Comparison of ENCODE assay signal across 9 mouse cellular contexts in the genomic region with DNA sequence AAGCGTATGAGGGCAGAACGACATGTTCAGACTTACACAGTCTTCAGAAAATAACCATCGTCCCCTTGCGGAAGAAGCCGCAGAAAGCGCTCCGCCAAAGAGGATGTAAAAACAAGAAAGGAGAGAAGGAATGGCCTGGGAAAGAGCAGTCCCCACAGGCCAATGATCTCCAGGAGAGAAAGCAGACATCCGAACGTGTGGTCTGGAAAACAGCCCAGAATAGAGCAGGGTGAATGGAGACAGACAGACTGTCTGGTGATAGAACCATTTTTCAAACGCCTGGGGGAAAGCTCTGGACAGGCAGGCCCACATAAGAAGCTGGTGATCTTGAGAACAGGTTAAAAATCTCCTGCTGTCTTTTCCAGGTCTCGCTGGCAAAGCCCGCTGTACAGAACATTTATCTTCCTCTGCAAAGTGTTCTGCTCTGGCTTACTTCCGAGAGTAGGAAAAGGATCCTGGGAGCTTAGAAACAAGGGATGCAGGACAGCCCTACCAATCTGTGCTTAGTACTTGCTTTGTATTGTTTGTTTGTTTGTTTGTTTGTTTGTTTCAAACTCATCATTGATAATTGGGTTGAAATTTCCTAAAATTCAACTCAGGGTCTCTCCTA.
DNase-seq lines count a peak whose midpoint lies in the region; ATAC-seq and TF ChIP-seq lines count a peak whose summit lies in the region.
"Had no signal": no experiment of that assay in that cellular context is flagged by ENCODE, and none has a peak within 500 bp of the region (broad histone marks: within the 10 kb centered on the region; RNA-seq: fewer than 3 reads in every experiment).

No protein-coding gene starts in this region.

- no peak overlapping the region for H3K27ac ChIP-seq in brown adipose tissue, adult 24 weeks (replicated peaks; ENCODE audit: low read depth, low read length)
- no peak overlapping the region for H3K27ac ChIP-seq in cortical plate, adult 2 months (ENCODE audit: insufficient read depth, low read length)
- peak overlapping the region; percentile 20; the same call in 1 of the 2 replicates for H3K27ac ChIP-seq in intestine, embryonic 14.5 days (ENCODE audit: low read depth)
- H3K27ac ChIP-seq in thymus, adult 2 months (ENCODE audit: control insufficient read depth, insufficient read depth, low read length): no peak overlapping the region
- H3K27ac ChIP-seq: neural tube, embryonic 12.5 days had no signal

- ATAC-seq in intestine, embryonic 14.5 days (replicated peaks; ENCODE audit: low FRiP score, low TSS enrichment, low read depth): peak; percentile 78

- TF ChIP-seq POLR2A in cortical plate, adult 2 months (IDR thresholded peaks at IDR 0.05; ENCODE audit: extremely low read depth, insufficient read depth, low read length): no peak
- no peak for TF ChIP-seq POLR2A in thymus, adult 2 months (IDR thresholded peaks at IDR 0.05; ENCODE audit: control insufficient read depth, extremely low read depth, insufficient read depth, low read length, poor library complexity)

- H3K9ac ChIP-seq in intestine, embryonic 14.5 days (ENCODE audit: low read length): no peak overlapping the region
- H3K9ac ChIP-seq: neural tube, embryonic 12.5 days had no signal

- no peaks in the 10 kb centered on the region for H3K4me1 ChIP-seq in brown adipose tissue, adult 24 weeks (ENCODE audit: control insufficient read depth, insufficient read depth, insufficient read length, low read length)
- H3K4me1 ChIP-seq in cortical plate, adult 2 months (ENCODE audit: control insufficient read depth, insufficient read depth, low read length): no peaks in the 10 kb centered on the region
- no peaks in the 10 kb centered on the region for H3K4me1 ChIP-seq in intestine, embryonic 14.5 days (replicated peaks; ENCODE audit: control insufficient read depth, insufficient read depth, low read length)
- H3K4me1 ChIP-seq in thymus, adult 2 months (replicated peaks; ENCODE audit: control insufficient read depth, insufficient read depth, low read length): no peaks in the 10 kb centered on the region
- H3K4me1 ChIP-seq: neural tube, embryonic 12.5 days had no signal

- WGBS in intestine, embryonic 14.5 days: 39% methylated on average over 13 of the region's 13 CpGs
- WGBS in thymus, adult 2 months: 90% methylated on average over 13 of the region's 13 CpGs

- 0 out of 2 replicates have a peak, but pooled peaks cover 5% of the 10 kb centered on the region for H3K9me3 ChIP-seq in intestine, embryonic 14.5 days (ENCODE audit: control insufficient read depth, low read length)

- DNase-seq in kidney, postnatal 4 days: peak; percentile 14 to 37
- no peak for DNase-seq in kidney, adult 9 months
- peak; percentile 56 for DNase-seq in intestine, embryonic 14.5 days (ENCODE audit: low spot score)
- DNase-seq in spleen, postnatal 4 days (ENCODE audit: low spot score in 2 of 2): no peak
- no peak for DNase-seq in frontal cortex, postnatal 25 days (ENCODE audit: low spot score in 2 of 2)
- no peak for DNase-seq in thymus, adult 2 months

- H3K36me3 ChIP-seq in intestine, embryonic 14.5 days (ENCODE audit: control insufficient read depth, insufficient read depth, low read length): no peaks in the 10 kb centered on the region
- no peaks in the 10 kb centered on the region for H3K36me3 ChIP-seq in thymus, adult 2 months (ENCODE audit: control insufficient read depth, insufficient read depth, low read length)
- H3K36me3 ChIP-seq: neural tube, embryonic 12.5 days had no signal

- H3K4me3 ChIP-seq in brown adipose tissue, adult 24 weeks (ENCODE audit: insufficient read depth, low read depth, low read length): peak overlapping the region; percentile 24
- peak overlapping the region; percentile 27 for H3K4me3 ChIP-seq in cortical plate, adult 2 months (ENCODE audit: insufficient read depth, low read length)
- H3K4me3 ChIP-seq in intestine, embryonic 14.5 days (ENCODE audit: low read depth, low read length): no peak overlapping the region
- no peak overlapping the region for H3K4me3 ChIP-seq in thymus, adult 2 months (ENCODE audit: control insufficient read depth, insufficient read depth, low read length)
- H3K4me3 ChIP-seq: neural tube, embryonic 12.5 days had no signal

- no peaks in the 10 kb centered on the region for H3K27me3 ChIP-seq in intestine, embryonic 14.5 days (replicated peaks; ENCODE audit: control insufficient read depth, insufficient read depth, low read length)
- H3K27me3 ChIP-seq in thymus, adult 2 months (ENCODE audit: control insufficient read depth, insufficient read depth, low read length): no peaks in the 10 kb centered on the region
- H3K27me3 ChIP-seq: neural tube, embryonic 12.5 days had no signal

- TF ChIP-seq CTCF in cortical plate, adult 2 months (IDR thresholded peaks at IDR 0.05; ENCODE audit: extremely low read depth, insufficient read depth, low read length): no peak
- no peak for TF ChIP-seq CTCF in thymus, adult 2 months (IDR thresholded peaks at IDR 0.05; ENCODE audit: borderline replicate concordance, control insufficient read depth, extremely low read depth, insufficient read depth, low read length, poor library complexity)

- peak overlapping the region; percentile 40 for H3K4me2 ChIP-seq in intestine, embryonic 14.5 days (ENCODE audit: low read length)
- H3K4me2 ChIP-seq: neural tube, embryonic 12.5 days had no signal

Comparison
In these comparisons a context has a peak if more than half of its experiments do, and no peak if none do; other contexts are left out.
1. DNase-seq: peak in kidney, postnatal 4 days (2 of 2) and intestine, embryonic 14.5 days (single experiment); none in kidney, adult 9 months (single experiment), spleen, postnatal 4 days (0 of 2), frontal cortex, postnatal 25 days (0 of 2) and thymus, adult 2 months (single experiment).
2. H3K4me3 ChIP-seq: peak in brown adipose tissue, adult 24 weeks (single experiment) and cortical plate, adult 2 months (single experiment); none in intestine, embryonic 14.5 days (single experiment) and thymus, adult 2 months (single experiment).